In genomic region chr12:114366276-114366675, GRCm38 (mm10) we compare ENCODE assay signal across 15 mouse cellular contexts.
A peak's percentile ranks its signal among the peaks of the same experiment; 100 is the strongest.
DNase-seq lines count a peak whose midpoint lies in the region; TF ChIP-seq lines count a peak whose summit lies in the region.
"Had no signal": no experiment of that assay in that cellular context is flagged by ENCODE, and none has a peak within 500 bp of the region (broad histone marks: within the 10 kb centered on the region; RNA-seq: fewer than 3 reads in every experiment).

No protein-coding gene starts in this region.

- no peak overlapping the region for H3K4me3 ChIP-seq in heart, adult 2 months
- no peak overlapping the region for H3K4me3 ChIP-seq in E14TG2a.4 (replicated peaks; ENCODE audit: low read length)
- H3K4me3 ChIP-seq: midbrain, embryonic 15.5 days had no signal

- no peak for TF ChIP-seq POLR2A in heart, adult 2 months (IDR thresholded peaks at IDR 0.05; ENCODE audit: insufficient read depth, low read depth, low read length)

- H3K27me3 ChIP-seq in heart, adult 2 months (ENCODE audit: control insufficient read depth, insufficient read depth, low read length): no peaks in the 10 kb centered on the region
- H3K27me3 ChIP-seq in E14TG2a.4 (ENCODE audit: insufficient read depth, low read length): no peaks in the 10 kb centered on the region
- H3K27me3 ChIP-seq: CH12.LX; midbrain, embryonic 15.5 days had no signal

- no peaks in the 10 kb centered on the region for H3K4me1 ChIP-seq in heart, adult 2 months (ENCODE audit: control insufficient read depth, insufficient read depth, low read length)
- H3K4me1 ChIP-seq in E14TG2a.4 (replicated peaks; ENCODE audit: low read depth, low read length): no peaks in the 10 kb centered on the region
- H3K4me1 ChIP-seq: midbrain, embryonic 15.5 days had no signal

- peak; percentile 30; the same call in 1 of the 2 replicates for TF ChIP-seq CTCF in heart, adult 2 months (IDR thresholded peaks at IDR 0.05)
- TF ChIP-seq CTCF in E14TG2a.4 (conservative IDR thresholded peaks at IDR 0.05; ENCODE audit: low read length): peak; percentile 51

- no peaks in the 10 kb centered on the region for H3K36me3 ChIP-seq in heart, adult 2 months (ENCODE audit: control insufficient read depth, insufficient read depth, low read length)
- no peaks in the 10 kb centered on the region for H3K36me3 ChIP-seq in E14TG2a.4 (ENCODE audit: insufficient read depth, low read length)
- H3K36me3 ChIP-seq: midbrain, embryonic 15.5 days had no signal

- no peak for TF ChIP-seq EP300 in heart, adult 2 months (IDR thresholded peaks at IDR 0.05; ENCODE audit: insufficient read depth, low read depth, low read length)

- intact Hi-C loops in heart, adult 2 months (cut with DNase I): no loop called here

- H3K79me2 ChIP-seq in heart, adult 2 months (replicated peaks; ENCODE audit: control insufficient read depth, insufficient read depth, low read length): no peaks in the 10 kb centered on the region

- 43% methylated on average over 3 of the region's 3 CpGs for WGBS in heart, adult 2 months

- no peak overlapping the region for H3K9ac ChIP-seq in heart, adult 2 months (ENCODE audit: low read depth, low read length)
- H3K9ac ChIP-seq: midbrain, embryonic 15.5 days had no signal

- no peaks in the 10 kb centered on the region for H3K9me3 ChIP-seq in E14TG2a.4 (ENCODE audit: low read length)

- DNase-seq in heart, adult 2 months: no peak
- DNase-seq in heart, adult 9 months (ENCODE audit: low spot score in 2 of 2): no peak
- peak; percentile 7 for DNase-seq in c-Kit-positive CD71-negative TER-119-negative erythroid progenitor cells, embryonic 14.5 days (ENCODE audit: low read depth)
- peak; percentile 37 for DNase-seq in thymus, postnatal 0 days (ENCODE audit: low spot score)
- DNase-seq in spleen, postnatal 36 days (ENCODE audit: low spot score in 2 of 2): no peak
- no peak for DNase-seq in retina, embryonic 14.5 days (ENCODE audit: low spot score)
- no peak for DNase-seq in frontal cortex, postnatal 14 days (ENCODE audit: low spot score in 2 of 2)
- DNase-seq: cerebellum, adult 2 months; embryo, embryonic 11 days; kidney, adult 11 months; lung, postnatal 10 days; right cerebral cortex, postnatal 14 days had no signal

- H3K27ac ChIP-seq in heart, adult 2 months: no peak overlapping the region
- H3K27ac ChIP-seq: midbrain, embryonic 15.5 days had no signal

Comparison
In these comparisons a context has a peak if more than half of its experiments do, and no peak if none do; other contexts are left out.
1. DNase-seq: peak in c-Kit-positive CD71-negative TER-119-negative erythroid progenitor cells, embryonic 14.5 days (single experiment) and thymus, postnatal 0 days (single experiment); none in heart, adult 2 months (0 of 2), heart, adult 9 months (0 of 2), spleen, postnatal 36 days (0 of 2), retina, embryonic 14.5 days (single experiment) and frontal cortex, postnatal 14 days (0 of 2).